Mouse (Mus musculus) intestine, postnatal 0 days (tissue): Measurements from ENCODE around the gene Arl13a. TPM values are rescaled to one million over a fixed set of nuclear protein-coding genes. Genes with fewer than 3 reads are reported as not detected.

Experiments
- ATAC-seq: fragments of 200-750 bp; cut with Nextera tagmentation; 2 replicates; pipeline ENCODE4 v1.8.0; 2017; ENCODE audit warnings: mild to moderate bottlenecking, moderate TSS enrichment, moderate library complexity
- H3K27ac ChIP-seq: fragments of 300-500 bp; sonication (generic); 2 replicates; pipeline ENCODE4 v1.5.1; 2014; ENCODE audit warnings: mild to moderate bottlenecking, low read depth, low read length, moderate library complexity
- H3K27me3 ChIP-seq: fragments of 300-500 bp; sonication (generic); replicated peaks from 2 replicates; pipeline ENCODE4 v1.6.1; 2014; ENCODE audit warnings: low read length, mixed read lengths; ENCODE audit not compliant: control insufficient read depth, insufficient read depth
- H3K36me3 ChIP-seq: fragments of 300-500 bp; sonication (generic); 2 replicates; pipeline ENCODE4 v1.6.1; 2014; ENCODE audit warnings: mild to moderate bottlenecking, moderate library complexity; ENCODE audit not compliant: control insufficient read depth, insufficient read depth
- H3K4me1 ChIP-seq: fragments of 300-500 bp; sonication (generic); replicated peaks from 2 replicates; pipeline ENCODE4 v1.6.1; 2014; ENCODE audit warnings: antibody characterized with exemption, low read length, mixed read lengths; ENCODE audit not compliant: control insufficient read depth, insufficient read depth
- H3K4me2 ChIP-seq: fragments of 300-500 bp; sonication (generic); replicated peaks from 2 replicates; pipeline ENCODE4 v1.6.1; 2014; ENCODE audit warnings: low read depth, mild to moderate bottlenecking, moderate library complexity
- H3K4me3 ChIP-seq: fragments of 300-500 bp; sonication (generic); 2 replicates; pipeline ENCODE4 v1.5.1; 2014; ENCODE audit warnings: low read depth, low read length
- H3K9ac ChIP-seq: fragments of 300-500 bp; sonication (generic); 2 replicates; pipeline ENCODE4 v1.6.1; 2014; ENCODE audit warnings: mild to moderate bottlenecking, low read depth, low read length
- H3K9me3 ChIP-seq: fragments of 300-500 bp; sonication (generic); 2 replicates; pipeline ENCODE4 v1.6.1; 2016; ENCODE audit warnings: mixed run types; ENCODE audit not compliant: control insufficient read depth
- CTCF ChIP-seq: sonication (generic); IDR thresholded peaks from 2 replicates; pipeline ENCODE4 v1.5.1; 2016; ENCODE audit warnings: low read depth, mild to moderate bottlenecking, control low read depth, antibody characterized with exemption, moderate library complexity
- WGBS: fragments of 180-500 bp; shearing (Covaris S2); extraction: QIAGEN DNeasy Blood & Tissue Kit; methylation state at CpG from one replicate; pipeline ENCODE4 v1.1.7; 2014; 5-methylcytosine and 5-hydroxymethylcytosine counted together
- polyA plus RNA-seq: library from polyadenylated mRNA; unstranded; fragments of >200 nt; fragmentation: Nextera tagmentation; extraction: Ambion mirVana; gene quantifications from 2 replicates; pipeline ENCODE4 v1.2.1, GENCODE M21; 2015

Arl13a gene
- polyA plus RNA-seq, 1 experiment from 2014 or later = not detected

- no peaks in the 10 kb centered on the region; the same call in 1 of the 2 replicates for H3K36me3 ChIP-seq
- no peak overlapping the region for H3K4me3 ChIP-seq
- H3K4me1 ChIP-seq = no peaks in the 10 kb centered on the region
- no peak for ATAC-seq
- H3K9me3 ChIP-seq = no peaks in the 10 kb centered on the region
- H3K27ac ChIP-seq = no peak overlapping the region
- no peak overlapping the region for H3K9ac ChIP-seq
- no peak overlapping the region for H3K4me2 ChIP-seq
- no peak for TF ChIP-seq CTCF
- H3K27me3 ChIP-seq = no peaks in the 10 kb centered on the region
- 57% methylated on average over 3 of the region's 3 CpGs for WGBS
Observed at GRCm38 (mm10) chrX:134220618-134221017, 33.3 kb downstream of the Arl13a start.

GRCm38 (mm10) chrX:134221856-134222255 is 34.6 kb downstream of the Arl13a start, which contains the start of gene Nox1:
Gene Nox1 (minus strand): TSS chrX:134221956.
- Histone ChIP-seq H3K4me3 (no peak within 1 kb of the TSS), H3K27ac (no peak within 1 kb of the TSS), H3K4me1 (no peaks in the 10 kb centered on the region), H3K36me3 (no peaks in the 10 kb centered on the region; the same call in 1 of the 2 replicates), H3K4me2 (no peak within 1 kb of the TSS), H3K9me3 (no peaks in the 10 kb centered on the region), H3K27me3 (no peaks in the 10 kb centered on the region), H3K9ac (no peak within 1 kb of the TSS)
- no peak for ATAC-seq
- WGBS = 55% methylated on average over 4 of the region's 4 CpGs
- TF ChIP-seq CTCF = no peak

DNA sequence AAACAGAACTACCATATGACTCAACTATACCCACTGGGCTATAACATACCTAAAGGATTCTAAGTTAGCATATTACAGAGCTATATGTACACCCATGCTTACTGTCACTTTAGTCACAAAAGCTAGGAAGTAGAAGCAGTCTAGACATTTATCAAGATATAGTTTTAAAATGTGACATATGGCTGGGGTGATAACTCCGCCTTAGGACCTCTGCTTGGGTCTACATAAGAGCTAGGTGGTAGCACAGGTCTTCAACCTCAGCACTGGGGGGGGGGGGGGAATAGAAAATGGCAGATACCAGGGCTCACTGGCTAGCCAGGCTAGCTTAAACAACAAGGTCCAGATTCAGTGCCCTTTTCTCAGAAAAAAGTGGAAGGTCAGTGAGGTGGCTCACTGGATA is 45.7 kb downstream of the Arl13a start:
- no peaks in the 10 kb centered on the region for H3K9me3 ChIP-seq
- no peak overlapping the region for H3K27ac ChIP-seq
- ATAC-seq = no peak
- no peaks in the 10 kb centered on the region for H3K36me3 ChIP-seq
- no peak for TF ChIP-seq CTCF
- no peak overlapping the region for H3K4me2 ChIP-seq
- no peaks in the 10 kb centered on the region for H3K27me3 ChIP-seq
- H3K9ac ChIP-seq = no peak overlapping the region
- H3K4me3 ChIP-seq = no peak overlapping the region
- WGBS = 86% methylated on average over 1 of the region's 1 CpGs
- H3K4me1 ChIP-seq = no peaks in the 10 kb centered on the region

- H3K9ac ChIP-seq = no peak overlapping the region
- no peaks in the 10 kb centered on the region for H3K4me1 ChIP-seq
- no peak for TF ChIP-seq CTCF
- no peaks in the 10 kb centered on the region for H3K27me3 ChIP-seq
- H3K4me2 ChIP-seq = no peak overlapping the region
- H3K4me3 ChIP-seq = no peak overlapping the region
- H3K9me3 ChIP-seq = no peaks in the 10 kb centered on the region
- no peak for ATAC-seq
- peaks cover 8% of the 10 kb centered on the region for H3K36me3 ChIP-seq
- no peak overlapping the region for H3K27ac ChIP-seq
- WGBS = 91% methylated on average over 10 of the region's 10 CpGs
Observed at GRCm38 (mm10) chrX:134238266-134238665, 51.0 kb downstream of the Arl13a start.

DNA sequence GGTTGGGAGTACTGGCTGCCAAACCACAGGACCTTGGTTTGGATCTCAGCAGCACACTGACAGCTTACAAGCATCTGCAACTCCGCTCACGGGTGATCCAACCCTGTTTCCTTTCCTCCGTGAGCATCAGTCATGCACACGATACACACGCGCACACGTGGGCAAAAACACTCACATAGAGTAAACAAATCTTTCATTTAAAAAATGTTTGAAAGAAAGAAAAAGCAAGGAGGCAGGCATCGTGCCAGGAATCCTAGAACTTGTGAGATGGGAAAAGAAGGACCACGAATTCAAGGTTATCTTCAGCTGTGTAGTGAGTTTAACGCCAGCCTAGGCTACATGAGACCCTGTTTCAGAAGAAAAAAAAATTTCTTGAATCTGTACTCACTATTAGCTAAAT is 58.6 kb downstream of the Arl13a start:
- H3K9ac ChIP-seq = no peak overlapping the region
- H3K27me3 ChIP-seq = no peaks in the 10 kb centered on the region
- H3K4me2 ChIP-seq = no peak overlapping the region
- WGBS = 71% methylated on average over 10 of the region's 10 CpGs
- no peak for TF ChIP-seq CTCF
- no peaks in the 10 kb centered on the region for H3K9me3 ChIP-seq
- no peaks in the 10 kb centered on the region for H3K4me1 ChIP-seq
- H3K36me3 ChIP-seq = peaks cover under 1% of the 10 kb centered on the region; the same call in 1 of the 2 replicates
- H3K4me3 ChIP-seq = no peak overlapping the region
- no peak overlapping the region for H3K27ac ChIP-seq
- ATAC-seq = no peak

DNA sequence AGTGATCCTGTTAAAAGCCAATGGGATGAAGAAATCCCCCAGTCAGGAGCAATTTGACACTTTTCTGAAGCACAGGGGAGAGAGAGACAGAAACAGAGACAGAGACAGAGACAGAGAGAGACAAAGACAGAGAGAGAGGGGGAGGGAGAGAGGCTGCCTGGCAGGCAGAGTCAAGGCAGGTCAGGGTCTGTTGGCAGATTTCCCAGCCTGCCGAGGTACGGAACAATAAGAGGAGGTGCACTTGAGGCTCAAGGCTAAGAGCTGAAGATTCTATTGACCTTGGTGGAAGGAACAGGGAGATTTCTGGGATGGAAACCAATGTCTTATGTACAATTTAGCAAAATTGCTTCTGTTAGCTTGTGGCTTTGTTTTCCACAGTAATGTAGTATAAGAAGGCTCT is 60.9 kb downstream of the Arl13a start:
- Histone ChIP-seq H3K4me3 (no peak overlapping the region), H3K4me2 (no peak overlapping the region), H3K27ac (no peak overlapping the region), H3K9ac (no peak overlapping the region), H3K4me1 (no peaks in the 10 kb centered on the region), H3K27me3 (no peaks in the 10 kb centered on the region), H3K36me3 (no peaks in the 10 kb centered on the region), H3K9me3 (no peaks in the 10 kb centered on the region)
- WGBS = 55% methylated on average over 2 of the region's 2 CpGs
- ATAC-seq = no peak
- TF ChIP-seq CTCF = no peak

Other genes starting within 250 kb of the Arl13a start
- 0.68 and 0.83 TPM in 2 replicates for gene Sytl4, start 205.7 kb upstream of the Arl13a start, polyA plus RNA-seq
- 11.3 and 11.6 TPM in 2 replicates for gene Cstf2, start 128.3 kb upstream of the Arl13a start, polyA plus RNA-seq
- gene Xkrx, start 25.4 kb upstream of the Arl13a start, polyA plus RNA-seq = 0.07 and 0.18 TPM in 2 replicates
- 0.20 and 0.46 TPM in 2 replicates for gene Nox1, start 34.5 kb downstream of the Arl13a start, polyA plus RNA-seq
- 13.0 and 14.2 TPM in 2 replicates for gene Trmt2b, start 89.5 kb downstream of the Arl13a start, polyA plus RNA-seq
- gene Tmem35a, start 107.7 kb downstream of the Arl13a start, polyA plus RNA-seq = 1.9 TPM in 2 replicates
- gene Cenpi, start 120.6 kb downstream of the Arl13a start, polyA plus RNA-seq = 5.7 and 7.2 TPM in 2 replicates
- 0.16 and 0.34 TPM in 2 replicates for gene Drp2, start 217.1 kb downstream of the Arl13a start, polyA plus RNA-seq